Mouse (Mus musculus) stomach, embryonic 16.5 days (tissue): Measurements from ENCODE around the gene Sec24d. TPM values are rescaled to one million over a fixed set of nuclear protein-coding genes. Genes with fewer than 3 reads are reported as not detected.
A peak's percentile ranks its signal among the peaks of the same experiment; 100 is the strongest.

Source experiments
- ATAC-seq: fragments of 200-750 bp; cut with Nextera tagmentation; 2 replicates; pipeline ENCODE4 v1.8.0; 2017; ENCODE audit warnings: moderate number of reproducible peaks, moderate TSS enrichment; ENCODE audit not compliant: insufficient read depth, low FRiP score
- H3K27ac ChIP-seq: fragments of 300-500 bp; sonication (generic); 2 replicates; pipeline ENCODE4 v1.5.1; 2014; ENCODE audit warnings: low read length
- H3K27me3 ChIP-seq: fragments of 300-500 bp; sonication (generic); 2 replicates; pipeline ENCODE4 v1.6.1; 2014; ENCODE audit warnings: low read length, control low read depth, mixed read lengths; ENCODE audit not compliant: control insufficient read depth, insufficient read depth
- H3K36me3 ChIP-seq: fragments of 300-500 bp; sonication (generic); 2 replicates; pipeline ENCODE4 v1.6.1; 2014; ENCODE audit warnings: low read length; ENCODE audit not compliant: control insufficient read depth, insufficient read depth
- H3K4me1 ChIP-seq: fragments of 300-500 bp; sonication (generic); 2 replicates; pipeline ENCODE4 v1.6.1; 2014; ENCODE audit warnings: low read length, control low read depth, mixed read lengths; ENCODE audit not compliant: control insufficient read depth, insufficient read depth
- H3K4me2 ChIP-seq: fragments of 300-500 bp; sonication (generic); 2 replicates; pipeline ENCODE4 v1.6.1; 2014; ENCODE audit warnings: low read depth, low read length, mixed read lengths
- H3K4me3 ChIP-seq: fragments of 300-500 bp; sonication (generic); replicated peaks from 2 replicates; pipeline ENCODE4 v1.5.1; 2014; ENCODE audit warnings: mild to moderate bottlenecking, low read length
- H3K9ac ChIP-seq: fragments of 300-500 bp; sonication (generic); 2 replicates; pipeline ENCODE4 v1.6.1; 2014; ENCODE audit warnings: low read length
- H3K9me3 ChIP-seq: fragments of 300-500 bp; sonication (generic); replicated peaks from 2 replicates; pipeline ENCODE4 v1.6.1; 2016; ENCODE audit warnings: low read length, control low read depth; ENCODE audit not compliant: control insufficient read depth
- WGBS: fragments of 180-500 bp; shearing (Covaris S2); extraction: QIAGEN DNeasy Blood & Tissue Kit; methylation state at CpG from one replicate; pipeline ENCODE4 v1.1.7; 2014; 5-methylcytosine and 5-hydroxymethylcytosine counted together
- polyA plus RNA-seq: library from polyadenylated mRNA; unstranded; fragments of >200 nt; fragmentation: Nextera tagmentation; extraction: Ambion mirVana; gene quantifications from 2 replicates; pipeline ENCODE4 v1.2.1, GENCODE M21; 2015

The Sec24d gene
- polyA plus RNA-seq, 1 experiment from 2014 or later: 114 TPM

- Histone ChIP-seq H3K9me3 (no peaks in the 10 kb centered on the region), H3K36me3 (no peaks in the 10 kb centered on the region), H3K9ac (no peak overlapping the region), H3K4me1 (peaks cover 44% of the 10 kb centered on the region), H3K4me3 (no peak overlapping the region), H3K4me2 (no peak overlapping the region), H3K27ac (peak overlapping the region; percentile 64), H3K27me3 (no peaks in the 10 kb centered on the region)
- WGBS: 63% methylated on average over 4 of the region's 4 CpGs
- peak; percentile 30; the same call in 1 of the 2 replicates for ATAC-seq
Observed at GRCm38 (mm10) chr3:123330221-123330620, 63.0 kb downstream of the Sec24d start.

- Histone ChIP-seq H3K36me3 (peaks cover 3% of the 10 kb centered on the region), H3K9ac (no peak overlapping the region), H3K27ac (peak overlapping the region; percentile 43), H3K4me2 (no peak overlapping the region), H3K4me1 (peaks cover 47% of the 10 kb centered on the region), H3K9me3 (no peaks in the 10 kb centered on the region), H3K27me3 (no peaks in the 10 kb centered on the region), H3K4me3 (no peak overlapping the region)
- 63% methylated on average over 2 of the region's 2 CpGs for WGBS
- ATAC-seq: no peak
Observed at GRCm38 (mm10) chr3:123332330-123333054, 65.2 kb downstream of the Sec24d start.

- Histone ChIP-seq H3K4me3 (no peak overlapping the region), H3K9ac (no peak overlapping the region), H3K27ac (peak overlapping the region; percentile 43), H3K4me1 (peaks cover 52% of the 10 kb centered on the region), H3K4me2 (no peak overlapping the region), H3K9me3 (no peaks in the 10 kb centered on the region), H3K27me3 (no peaks in the 10 kb centered on the region), H3K36me3 (peaks cover 4% of the 10 kb centered on the region)
- 14% methylated on average over 4 of the region's 4 CpGs for WGBS
- peak; percentile 49; the same call in 1 of the 2 replicates for ATAC-seq
Observed at GRCm38 (mm10) chr3:123333055-123333424, 65.8 kb downstream of the Sec24d start.

DNA sequence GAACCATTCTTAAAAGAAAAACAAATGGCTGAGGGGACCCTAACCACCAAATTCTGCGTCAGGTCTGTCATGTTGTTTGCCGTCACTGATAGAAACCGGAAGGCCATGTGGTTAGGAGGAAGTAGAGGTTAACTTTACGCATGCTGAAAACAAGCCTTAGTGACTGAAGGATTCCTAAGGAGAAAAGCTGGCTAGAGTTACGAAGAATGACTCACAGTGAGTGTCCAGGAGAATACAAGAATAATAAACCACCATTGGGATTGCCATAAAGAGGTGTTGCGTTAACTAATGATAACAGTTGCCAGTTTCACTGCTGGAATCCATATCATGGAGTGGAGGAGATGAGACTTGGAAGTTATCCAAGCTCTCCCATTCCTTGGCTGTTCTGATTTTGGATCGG, 67.7 kb downstream of the Sec24d start:
- Histone ChIP-seq H3K27me3 (no peaks in the 10 kb centered on the region), H3K36me3 (peaks cover 4% of the 10 kb centered on the region), H3K9ac (no peak overlapping the region), H3K4me1 (peaks cover 55% of the 10 kb centered on the region), H3K4me2 (no peak overlapping the region), H3K9me3 (no peaks in the 10 kb centered on the region), H3K27ac (peak overlapping the region; percentile 89), H3K4me3 (no peak overlapping the region)
- no peak for ATAC-seq
- 36% methylated on average over 7 of the region's 7 CpGs for WGBS

GRCm38 (mm10) chr3:123335480-123335879, 68.2 kb downstream of the Sec24d start:
- peak; percentile 66 for ATAC-seq
- Histone ChIP-seq H3K4me1 (peaks cover 54% of the 10 kb centered on the region), H3K4me3 (no peak overlapping the region), H3K4me2 (no peak overlapping the region), H3K9ac (no peak overlapping the region), H3K36me3 (peaks cover 9% of the 10 kb centered on the region), H3K27ac (peak overlapping the region; percentile 72), H3K9me3 (no peaks in the 10 kb centered on the region), H3K27me3 (no peaks in the 10 kb centered on the region)
- 17% methylated on average over 3 of the region's 3 CpGs for WGBS

- no peaks in the 10 kb centered on the region for H3K9me3 ChIP-seq
- no peak overlapping the region for H3K4me3 ChIP-seq
- peak overlapping the region; percentile 72 for H3K27ac ChIP-seq
- H3K9ac ChIP-seq: no peak overlapping the region
- H3K4me2 ChIP-seq: no peak overlapping the region
- ATAC-seq: no peak
- peaks cover 15% of the 10 kb centered on the region for H3K36me3 ChIP-seq
- 35% methylated on average over 7 of the region's 7 CpGs for WGBS
- no peaks in the 10 kb centered on the region for H3K27me3 ChIP-seq
- peaks cover 51% of the 10 kb centered on the region for H3K4me1 ChIP-seq
Observed at GRCm38 (mm10) chr3:123336455-123336854, 69.2 kb downstream of the Sec24d start.

DNA sequence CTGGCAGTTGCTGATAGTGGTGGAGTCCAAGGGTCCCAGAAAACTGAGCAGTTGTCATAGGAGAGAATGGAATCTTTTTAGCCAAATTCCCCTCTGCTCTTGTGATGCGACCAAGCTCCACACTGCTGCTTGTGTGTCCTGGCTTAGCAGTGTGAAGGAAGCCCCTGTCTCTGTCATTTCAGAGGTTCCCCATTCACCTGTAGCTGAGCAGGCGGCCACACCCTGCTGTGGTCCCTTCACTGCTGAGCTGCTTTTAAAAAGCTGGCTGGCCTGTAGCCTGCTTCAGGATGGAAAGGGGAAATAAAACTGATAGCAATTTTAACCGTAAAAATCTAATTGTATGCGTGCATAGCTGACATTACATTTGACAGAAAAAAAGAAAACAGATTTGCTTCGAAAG, 69.7 kb downstream of the Sec24d start:
- WGBS: 61% methylated on average over 5 of the region's 5 CpGs
- Histone ChIP-seq H3K27me3 (no peaks in the 10 kb centered on the region), H3K4me1 (peaks cover 51% of the 10 kb centered on the region), H3K36me3 (peaks cover 15% of the 10 kb centered on the region), H3K27ac (peak overlapping the region; percentile 61), H3K9ac (no peak overlapping the region), H3K9me3 (no peaks in the 10 kb centered on the region), H3K4me3 (no peak overlapping the region), H3K4me2 (no peak overlapping the region)
- ATAC-seq: no peak

GRCm38 (mm10) chr3:123337853-123338252, 70.6 kb downstream of the Sec24d start:
- H3K9me3 ChIP-seq: no peaks in the 10 kb centered on the region
- H3K4me1 ChIP-seq: peaks cover 43% of the 10 kb centered on the region
- 67% methylated on average over 6 of the region's 6 CpGs for WGBS
- ATAC-seq: no peak
- no peak overlapping the region for H3K4me2 ChIP-seq
- H3K9ac ChIP-seq: no peak overlapping the region
- H3K36me3 ChIP-seq: peaks cover 15% of the 10 kb centered on the region
- no peak overlapping the region for H3K4me3 ChIP-seq
- H3K27ac ChIP-seq: peak overlapping the region; percentile 34
- no peaks in the 10 kb centered on the region for H3K27me3 ChIP-seq

GRCm38 (mm10) chr3:123338666-123339195, 71.5 kb downstream of the Sec24d start:
- H3K9ac ChIP-seq: no peak overlapping the region
- no peaks in the 10 kb centered on the region for H3K9me3 ChIP-seq
- no peak for ATAC-seq
- no peaks in the 10 kb centered on the region for H3K27me3 ChIP-seq
- H3K27ac ChIP-seq: peak overlapping the region; percentile 66
- H3K4me3 ChIP-seq: no peak overlapping the region
- peaks cover 35% of the 10 kb centered on the region for H3K4me1 ChIP-seq
- WGBS: 42% methylated on average over 12 of the region's 12 CpGs
- peaks cover 22% of the 10 kb centered on the region for H3K36me3 ChIP-seq
- no peak overlapping the region for H3K4me2 ChIP-seq
